22 mouse cellular contexts compared by ENCODE assay signal in the genomic region with DNA sequence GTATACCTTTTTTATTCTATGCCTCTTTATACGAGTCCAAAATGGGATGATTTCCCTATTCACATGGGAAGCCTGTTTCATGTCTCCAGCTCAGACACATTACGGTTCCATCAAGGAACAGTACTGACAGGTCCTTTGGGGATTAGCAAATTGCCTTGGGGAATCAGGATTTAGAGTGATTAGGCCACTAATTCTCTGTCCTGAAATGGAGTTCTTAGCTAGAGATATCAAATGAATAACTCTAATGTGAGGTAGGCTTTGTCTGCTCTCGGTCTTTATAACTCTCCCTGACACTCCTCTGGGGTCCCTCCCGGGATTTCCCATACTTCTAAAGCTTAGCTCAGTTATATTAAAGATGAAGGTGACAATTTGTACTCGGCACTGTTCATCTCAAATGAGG.
"Had no signal": no experiment of that assay in that cellular context is flagged by ENCODE, and none has a peak within 500 bp of the region (broad histone marks: within the 10 kb centered on the region; RNA-seq: fewer than 3 reads in every experiment).

No protein-coding gene starts in this region.

- H3K9me3 ChIP-seq: limb, embryonic 10.5 days; limb, embryonic 13.5 days; liver, embryonic 12.5 days; liver, embryonic 15.5 days; lung, embryonic 15.5 days; megakaryocyte, embryonic 14.5 days; midbrain, embryonic 12.5 days had no signal

- H3K27me3 ChIP-seq: limb, embryonic 13.5 days; liver, embryonic 12.5 days; liver, embryonic 15.5 days; lung, embryonic 15.5 days; megakaryocyte, embryonic 14.5 days; midbrain, embryonic 12.5 days had no signal

- H3K36me3 ChIP-seq: limb, embryonic 10.5 days; liver, embryonic 12.5 days; liver, embryonic 15.5 days; lung, embryonic 15.5 days; midbrain, embryonic 12.5 days had no signal

- H3K4me3 ChIP-seq: layer of hippocampus, adult 2 months; limb, embryonic 10.5 days; limb, embryonic 13.5 days; liver, embryonic 12.5 days; liver, embryonic 15.5 days; lung, embryonic 15.5 days; megakaryocyte, embryonic 14.5 days; midbrain, embryonic 12.5 days; myocyte had no signal

- H3K4me1 ChIP-seq: liver, embryonic 12.5 days; liver, embryonic 15.5 days; lung, embryonic 15.5 days; megakaryocyte, embryonic 14.5 days had no signal

- H3K9ac ChIP-seq: limb, embryonic 13.5 days; liver, embryonic 12.5 days; liver, embryonic 15.5 days; lung, embryonic 15.5 days; midbrain, embryonic 12.5 days had no signal

- H3K27ac ChIP-seq: kidney, postnatal 0 days; layer of hippocampus, adult 2 months; limb, embryonic 10.5 days; limb, embryonic 13.5 days; liver, embryonic 12.5 days; liver, embryonic 15.5 days; lung, embryonic 15.5 days; midbrain, embryonic 12.5 days had no signal

- ATAC-seq: intestine, postnatal 0 days; liver, embryonic 12.5 days had no signal

- H3K4me2 ChIP-seq: limb, embryonic 13.5 days; liver, embryonic 12.5 days; liver, embryonic 15.5 days; lung, embryonic 15.5 days; midbrain, embryonic 12.5 days had no signal

- DNase-seq: kidney, adult 2 months; kidney, postnatal 25 days; layer of hippocampus, adult 9-11 months; liver; lung, adult 18-20 months; lung, postnatal 10 days; lung, postnatal 36 days; right cerebral cortex, postnatal 25 days; spleen, adult 18-20 months; thymus, adult 18-20 months; thymus, postnatal 36 days had no signal
